Mouse (Mus musculus): Measurements from ENCODE around the gene Ctnna3.
A peak's percentile ranks its signal among the peaks of the same experiment; 100 is the strongest.

DNA sequence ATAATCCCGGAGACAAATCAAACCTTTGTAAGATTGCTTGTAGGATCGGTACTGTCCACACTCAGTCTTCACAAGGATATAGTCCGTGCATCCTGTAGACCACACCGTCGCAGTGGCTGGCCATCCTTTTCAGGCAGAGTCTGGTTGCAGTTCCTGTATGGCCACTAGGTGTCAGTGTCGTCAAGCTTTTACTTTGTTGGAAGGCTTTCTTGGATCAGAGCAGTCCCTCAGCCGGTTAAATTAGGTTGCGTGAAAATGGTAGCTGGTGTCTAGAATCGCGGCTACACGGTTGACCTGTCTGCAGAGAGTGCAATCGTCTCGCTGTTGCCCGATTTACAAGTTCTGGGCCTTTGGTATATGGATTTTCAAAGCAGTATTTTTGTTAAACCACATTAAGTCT, 152.7 kb downstream of the Ctnna3 start:
- TF ChIP-seq CTCF (IDR thresholded peaks at IDR 0.05; ENCODE audit: control insufficient read depth, insufficient read depth, insufficient read length) (peak; percentile 78), MAX (IDR thresholded peaks at IDR 0.05) (no peak), USF1 (IDR thresholded peaks at IDR 0.05; ENCODE audit: low read depth) (no peak), MYOG (IDR thresholded peaks at IDR 0.05; ENCODE audit: control insufficient read depth, extremely low read depth, insufficient read length) (no peak), CEBPB (IDR thresholded peaks at IDR 0.05; ENCODE audit: low read depth) (no peak), MYOD1 (IDR thresholded peaks at IDR 0.05; ENCODE audit: control insufficient read depth, insufficient read length, low read depth) (no peak), FOSL1 (IDR thresholded peaks at IDR 0.05; ENCODE audit: insufficient read depth, low read length, poor library complexity, severe bottlenecking) (no peak)
